Mouse (Mus musculus) c-Kit-positive CD71-positive TER-119-positive erythroid progenitor cells, embryonic 14.5 days (primary cell): ENCODE data around the gene Hoxb1.

Source experiments
- DNase-seq: peaks from one replicate; pipeline ENCODE4 v3.0.0-alpha.2; 2013; ENCODE audit warnings: low spot score

Hoxb1 gene

DNA sequence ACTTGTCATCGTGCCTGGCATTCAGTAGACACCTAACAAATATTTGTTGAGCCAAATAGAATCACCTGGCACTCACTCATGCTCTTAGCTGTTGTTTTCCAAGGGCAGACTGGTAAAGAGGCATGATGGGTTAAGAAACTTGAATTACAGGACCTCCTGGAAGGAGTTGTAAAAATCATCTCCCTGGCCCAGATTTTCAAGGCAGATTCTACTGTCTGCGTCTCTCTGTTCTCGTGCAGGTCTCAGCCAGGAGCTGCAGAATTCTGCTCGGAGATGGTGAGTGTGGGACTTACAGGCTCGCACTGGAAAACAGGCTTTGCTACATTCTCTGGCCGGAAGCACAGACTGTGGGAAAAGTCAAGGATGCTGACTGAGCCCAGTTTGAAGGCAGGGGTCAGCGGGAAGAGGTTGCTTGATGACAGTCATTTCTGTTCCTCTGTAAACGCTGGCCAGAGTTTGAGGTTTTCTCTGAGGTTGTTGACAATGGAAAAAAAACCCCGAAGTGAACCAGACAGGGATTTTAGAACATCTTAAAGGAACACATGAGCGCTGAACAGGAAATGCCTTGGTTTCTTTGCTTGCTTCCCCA lies 38.6 kb downstream of the Hoxb1 start:
- DNase-seq: no peak

DNA sequence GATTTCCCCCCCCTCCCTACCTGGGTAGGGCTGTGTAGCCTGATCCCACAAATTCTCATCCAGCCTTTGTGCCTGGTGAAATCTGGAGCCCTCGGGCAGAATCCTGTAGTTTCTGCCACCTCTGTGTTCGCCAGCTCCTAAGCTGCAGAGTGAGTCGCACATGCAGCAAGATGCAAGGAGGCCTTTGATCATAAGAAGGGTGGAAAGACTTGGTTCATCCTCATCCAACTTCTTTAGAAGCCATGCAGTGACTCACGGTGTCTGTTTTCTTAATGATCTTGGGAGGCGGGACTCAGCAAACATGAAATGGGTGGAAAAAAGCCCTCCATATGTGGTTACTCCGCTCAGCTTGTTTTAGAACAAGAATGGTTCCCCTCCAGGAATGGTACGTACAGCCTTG lies 39.3 kb downstream of the Hoxb1 start:
- no peak for DNase-seq

DNA sequence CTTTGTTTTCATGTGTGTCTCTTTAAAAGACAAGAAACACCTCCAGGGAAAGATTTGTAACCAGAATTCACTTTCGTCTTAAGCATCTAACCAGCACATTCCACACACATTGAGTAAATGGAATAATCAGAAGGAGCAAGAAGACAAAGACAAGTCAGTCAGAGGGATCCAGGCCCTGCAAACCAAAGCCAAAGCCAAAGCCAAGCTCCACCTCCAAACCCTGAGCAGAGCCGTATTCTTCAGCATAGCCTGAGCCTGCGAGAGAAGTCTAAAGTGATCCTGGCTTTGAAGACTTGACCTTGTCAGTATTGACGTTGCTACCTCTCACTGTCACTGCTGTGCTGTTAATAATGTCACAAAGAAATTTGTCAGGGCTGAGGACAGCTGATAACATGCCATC lies 40.0 kb downstream of the Hoxb1 start:
- no peak for DNase-seq

DNA sequence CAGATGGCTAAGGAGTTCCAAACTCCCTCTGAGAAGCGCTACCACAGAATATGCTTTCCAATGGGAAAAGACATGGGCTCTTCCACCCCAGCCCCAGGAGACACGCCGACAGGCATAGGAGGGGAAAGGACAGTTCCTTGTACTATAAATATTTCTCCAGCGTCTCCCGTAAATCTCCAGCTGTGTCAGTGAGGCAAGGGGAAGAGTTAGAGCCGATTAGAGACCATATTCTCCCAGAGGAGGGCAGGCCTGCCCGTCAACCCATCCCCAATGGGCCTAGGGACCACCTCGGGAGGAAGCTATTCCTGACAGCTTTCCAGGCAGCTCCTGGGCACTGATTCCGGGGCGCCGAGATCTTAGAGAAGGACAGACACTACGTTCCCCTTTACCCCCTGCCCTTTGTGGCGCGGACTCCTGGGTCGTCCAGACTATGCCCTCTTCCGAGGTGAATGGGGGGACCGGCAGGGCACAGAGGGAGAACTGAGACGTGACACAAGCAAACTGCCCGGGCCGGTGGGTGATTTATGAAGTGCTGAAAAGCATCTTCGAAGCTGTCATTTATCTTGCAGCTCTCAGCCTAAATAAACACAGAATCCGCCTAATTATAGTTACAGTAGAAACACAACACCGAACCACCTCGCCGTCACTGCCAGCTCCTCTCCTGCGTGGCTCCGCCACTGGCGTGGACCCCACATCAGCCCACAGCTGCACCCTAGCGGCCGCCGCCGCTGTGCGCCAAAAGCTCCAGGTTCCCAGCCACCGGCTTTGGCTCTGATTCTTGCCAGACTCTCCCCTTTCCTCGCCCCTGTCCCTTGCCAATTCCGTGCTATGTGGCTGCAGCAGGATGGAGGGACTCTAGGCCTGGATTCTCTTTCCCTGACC lies 41.9 kb downstream of the Hoxb1 start:
- no peak for DNase-seq

DNA sequence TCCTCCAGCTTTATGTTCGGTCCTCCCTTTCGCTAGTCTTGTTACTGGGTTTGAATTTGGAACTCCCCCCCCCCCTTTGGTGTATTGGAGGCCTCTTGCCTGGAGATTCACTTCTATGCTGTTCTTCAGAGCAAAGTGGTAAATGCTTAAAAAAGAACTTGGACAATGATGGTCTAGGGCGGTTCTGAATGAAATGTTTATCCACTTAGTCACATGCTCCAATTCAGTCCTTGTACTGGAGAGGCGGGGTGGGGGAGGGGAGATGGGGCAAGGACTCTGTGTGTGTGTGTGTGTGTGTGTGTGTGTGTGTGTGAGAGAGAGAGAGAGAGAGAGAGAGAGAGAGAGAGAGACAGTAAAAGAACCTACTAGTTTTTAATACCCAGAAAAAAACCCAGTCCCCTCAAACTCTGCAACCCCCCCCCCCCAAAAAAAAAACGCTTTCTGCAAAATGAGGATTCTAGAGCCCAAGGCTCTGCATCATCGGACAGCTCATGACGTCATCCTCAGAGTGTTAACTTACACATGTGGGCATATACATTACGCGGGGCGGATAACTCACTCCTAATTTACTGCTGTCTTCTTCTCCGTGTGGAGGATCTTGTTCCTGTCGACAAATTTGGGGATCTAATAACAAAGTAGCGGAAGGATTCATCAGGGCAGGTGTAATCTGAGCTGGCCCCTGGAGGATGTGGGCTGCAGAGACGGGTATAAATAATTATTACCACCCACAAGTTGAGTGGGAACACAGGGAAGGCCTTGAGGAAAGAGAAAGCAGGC lies 42.9 kb downstream of the Hoxb1 start:
- DNase-seq: no peak

DNA sequence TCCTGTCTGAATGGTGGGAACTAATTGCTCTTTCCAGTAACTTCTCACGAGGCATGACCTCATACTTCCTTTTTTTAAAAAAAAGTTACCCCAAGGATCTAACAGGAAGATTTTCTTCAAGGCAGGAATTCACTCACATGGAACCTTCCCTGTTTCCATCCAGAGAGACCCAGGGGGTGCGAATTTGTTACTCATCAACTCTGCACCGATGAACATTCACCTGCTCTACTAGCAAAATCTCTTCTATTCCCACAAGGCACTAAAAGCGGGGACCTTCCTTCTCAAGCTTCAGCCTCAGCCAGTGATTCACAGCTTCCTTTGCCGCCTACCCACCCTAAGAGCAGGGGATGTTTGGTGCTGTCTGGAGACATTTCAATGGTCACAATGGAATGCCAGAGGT lies 45.5 kb downstream of the Hoxb1 start:
- no peak for DNase-seq

DNA sequence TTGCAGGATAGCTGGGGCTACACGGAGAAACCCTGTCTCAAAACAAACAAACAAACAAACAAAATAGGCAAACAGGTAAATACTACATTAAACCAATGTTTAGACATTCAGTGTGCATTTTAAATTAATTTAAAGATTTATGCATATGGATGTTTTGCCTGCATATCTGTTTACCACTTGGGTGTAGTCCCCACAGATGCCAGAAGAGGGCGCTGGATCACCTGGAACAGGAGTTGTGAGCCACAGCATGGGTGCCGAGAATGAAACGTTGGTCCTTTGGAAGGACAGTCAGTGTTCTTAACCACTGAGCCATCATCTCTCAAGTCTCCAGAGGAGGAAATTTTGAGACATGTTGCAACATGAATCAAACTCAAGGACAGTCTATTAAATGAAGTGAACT lies 46.4 kb downstream of the Hoxb1 start:
- DNase-seq: no peak

DNA sequence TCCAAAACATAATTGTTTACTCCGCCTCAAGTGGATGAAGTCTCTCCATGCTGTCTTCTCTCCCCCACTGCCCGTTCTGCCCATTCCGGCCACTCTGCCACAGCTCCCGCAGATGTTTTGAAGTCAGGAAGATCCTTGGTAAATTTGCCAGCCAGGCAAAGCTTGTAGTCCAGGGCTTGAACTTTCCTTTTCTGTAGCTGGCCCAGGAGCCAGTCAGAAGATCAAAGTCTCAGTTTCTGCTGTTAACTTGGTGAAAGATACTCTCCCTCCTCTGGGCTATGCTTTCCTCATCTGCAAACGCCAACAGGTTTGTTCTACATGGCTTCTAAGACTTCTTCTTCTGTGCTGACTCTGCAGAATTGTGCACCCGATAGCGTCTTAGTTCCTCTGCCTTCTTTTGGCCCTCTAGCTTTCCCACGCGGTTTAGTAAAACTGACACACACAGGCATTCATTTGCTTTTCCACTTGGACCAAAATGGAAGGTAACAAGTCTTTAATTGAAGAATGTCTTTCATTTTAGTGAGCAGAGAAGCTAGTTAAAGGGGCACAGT lies 47.5 kb downstream of the Hoxb1 start:
- DNase-seq: no peak

DNA sequence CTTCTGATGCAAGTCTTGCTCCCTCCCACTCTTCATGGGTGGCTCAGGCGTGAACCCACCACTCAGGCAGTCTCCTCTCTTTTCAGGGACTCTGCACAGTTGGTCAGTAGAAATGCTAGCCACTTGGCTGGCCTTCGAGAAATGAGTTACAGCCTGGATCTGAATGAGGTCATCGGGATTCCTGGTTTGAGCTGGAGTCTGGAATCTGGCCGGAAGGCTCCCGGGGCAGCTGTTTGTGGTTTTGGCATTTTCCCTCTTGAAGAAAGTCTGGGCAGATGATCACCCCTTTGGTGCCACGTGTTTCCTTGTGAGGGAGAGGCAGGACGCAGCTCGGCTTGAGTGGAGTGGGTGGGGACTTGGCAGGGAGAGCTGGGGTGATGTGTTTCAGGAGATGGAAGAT lies 48.0 kb downstream of the Hoxb1 start:
- DNase-seq: no peak

DNA sequence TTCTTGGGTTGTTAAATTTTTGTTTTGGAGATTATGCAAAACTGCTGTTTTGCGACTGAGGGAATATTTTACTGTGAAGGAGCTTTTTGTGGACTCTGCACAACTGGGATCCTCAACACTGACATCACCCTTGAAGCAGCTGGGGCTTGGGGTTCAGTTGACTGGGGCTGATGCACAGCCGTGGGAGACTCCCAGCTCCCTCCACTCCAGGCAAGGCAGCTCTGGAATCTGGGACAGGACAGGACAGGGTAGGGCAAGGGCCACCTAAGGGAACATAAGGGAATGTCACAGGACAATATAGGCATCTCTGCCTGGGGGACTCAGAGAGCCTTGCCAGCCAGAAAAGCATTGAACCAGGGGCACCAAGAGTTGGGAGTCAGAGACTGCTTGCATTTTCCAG lies 48.5 kb downstream of the Hoxb1 start:
- DNase-seq: no peak
